11 mouse cellular contexts compared by ENCODE assay signal in genomic region chr3:95027057-95027645, GRCm38 (mm10). TPM values are rescaled to one million over a fixed set of nuclear protein-coding genes. Genes with fewer than 3 reads are reported as not detected.
DNase-seq lines count a peak whose midpoint lies in the region; ATAC-seq and TF ChIP-seq lines count a peak whose summit lies in the region.
"Had no signal": no experiment of that assay in that cellular context is flagged by ENCODE, and none has a peak within 500 bp of the region (broad histone marks: within the 10 kb centered on the region; RNA-seq: fewer than 3 reads in every experiment).

No protein-coding gene starts in this region.

- ATAC-seq in limb, embryonic 14.5 days (ENCODE audit: low FRiP score, low read depth), result peak; percentile 13; the same call in 1 of the 2 replicates
- ATAC-seq: Patski had no signal

- H3K36me3 ChIP-seq in limb, embryonic 14.5 days (ENCODE audit: control insufficient read depth, insufficient read depth, low read length), result peaks cover 19% of the 10 kb centered on the region

- H3K4me3 ChIP-seq in limb, embryonic 14.5 days (replicated peaks; ENCODE audit: low read length), result no peak overlapping the region

- H3K4me2 ChIP-seq in limb, embryonic 14.5 days (replicated peaks; ENCODE audit: low read depth, low read length, severe bottlenecking), result no peak overlapping the region

- WGBS in limb, embryonic 14.5 days, result 31% methylated on average over 5 of the region's 5 CpGs

- no peak overlapping the region for H3K27ac ChIP-seq in limb, embryonic 14.5 days (replicated peaks; ENCODE audit: low read depth, low read length)

- H3K4me1 ChIP-seq in limb, embryonic 14.5 days (ENCODE audit: control insufficient read depth, insufficient read depth, low read length), result no peaks in the 10 kb centered on the region

- peak; percentile 42 for DNase-seq in layer of hippocampus, adult 9-11 months
- no peak for DNase-seq in layer of hippocampus, adult 11-12 months (ENCODE audit: low spot score)
- DNase-seq in ES-CJ7 (ENCODE audit: low read depth, low spot score) (peak; percentile 34), R1 (ENCODE audit: low read depth, low spot score) (peak; percentile 45)
- DNase-seq in limb, embryonic 14.5 days (ENCODE audit: low spot score), result no peak
- DNase-seq in kidney, adult 18-20 months, result no peak
- no peak for DNase-seq in ovary, postnatal 10 days (ENCODE audit: low spot score)
- DNase-seq: adrenal gland, adult 2 months; cerebellum, postnatal 14 days had no signal

- no peaks in the 10 kb centered on the region for H3K27me3 ChIP-seq in limb, embryonic 14.5 days (ENCODE audit: control insufficient read depth, insufficient read depth, low read length)
- H3K27me3 ChIP-seq: megakaryocyte, embryonic 14.5 days; Patski had no signal

- no peak for TF ChIP-seq POLR2A in limb, embryonic 14.5 days (IDR thresholded peaks at IDR 0.05; ENCODE audit: borderline replicate concordance, extremely low read depth, insufficient read depth, insufficient read length)

- H3K9ac ChIP-seq in limb, embryonic 14.5 days (ENCODE audit: low read depth, low read length, severe bottlenecking), result no peak overlapping the region

- H3K9me3 ChIP-seq in limb, embryonic 14.5 days (ENCODE audit: control insufficient read depth, low read length), result no peaks in the 10 kb centered on the region
- H3K9me3 ChIP-seq: megakaryocyte, embryonic 14.5 days had no signal

RNA-seq across cellular contexts. Expression of gene Zfp687, which starts 11.9 kb away (rescaled TPM):
- polyA plus RNA-seq in limb, embryonic 14.5 days (2012; rRNA removed), result 26.8 and 28.8 TPM in 2 replicates
- polyA plus RNA-seq in limb, embryonic 14.5 days (2014; fragmentation: Nextera tagmentation; extraction: Ambion mirVana), result 18.8 and 23.2 TPM in 2 replicates

RNA-seq across cellular contexts. Expression of gene Psmd4, which starts 15.3 kb away (rescaled TPM):
- polyA plus RNA-seq in limb, embryonic 14.5 days (2012; rRNA removed), result 249 and 282 TPM in 2 replicates
- polyA plus RNA-seq in limb, embryonic 14.5 days (2014; fragmentation: Nextera tagmentation; extraction: Ambion mirVana), result 258 and 280 TPM in 2 replicates

RNA-seq across cellular contexts. Expression of gene Pi4kb, which starts 52.6 kb away (rescaled TPM):
- polyA plus RNA-seq in limb, embryonic 14.5 days (2012; rRNA removed), result 54.7 and 54.8 TPM in 2 replicates
- polyA plus RNA-seq in limb, embryonic 14.5 days (2014; fragmentation: Nextera tagmentation; extraction: Ambion mirVana), result 30.4 and 35.6 TPM in 2 replicates

Comparison
In these comparisons a context has a peak if more than half of its experiments do, and no peak if none do; other contexts are left out.
1. DNase-seq: peak in layer of hippocampus, adult 9-11 months (single experiment), ES-CJ7 (single experiment) and R1 (single experiment); none in layer of hippocampus, adult 11-12 months (single experiment), limb, embryonic 14.5 days (single experiment), kidney, adult 18-20 months (single experiment) and ovary, postnatal 10 days (single experiment).